Mouse (Mus musculus): ENCODE measurements at regions not wholly inside any gene's neighbourhood (a gene's known extent, or its start where the extent isn't known, plus 50 kb on each side); places are given as distances from the start of the nearest gene placed in this dataset.

DNA sequence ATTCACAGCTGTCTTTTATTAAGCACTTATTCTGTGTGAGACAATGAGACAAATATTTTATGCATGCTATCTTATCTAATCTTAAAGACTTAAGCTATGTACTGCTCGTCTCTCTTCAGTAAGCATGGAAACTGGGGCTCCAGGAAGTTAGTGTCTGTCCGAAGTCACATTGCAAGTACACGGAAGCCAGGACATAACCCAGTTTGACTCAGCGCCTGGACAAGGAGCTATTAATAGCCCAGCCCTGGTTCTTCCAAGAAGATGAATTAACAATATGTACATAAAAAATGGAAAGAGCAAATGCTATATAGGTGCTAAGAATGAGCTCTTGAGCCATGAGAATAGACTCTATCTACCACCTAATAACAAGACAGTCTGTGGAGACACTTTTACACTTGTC is 85.2 kb upstream of the Col24a1 start:
- ChIA-PET POLR2A (no interaction called here), CTCF (no interaction called here)

DNA sequence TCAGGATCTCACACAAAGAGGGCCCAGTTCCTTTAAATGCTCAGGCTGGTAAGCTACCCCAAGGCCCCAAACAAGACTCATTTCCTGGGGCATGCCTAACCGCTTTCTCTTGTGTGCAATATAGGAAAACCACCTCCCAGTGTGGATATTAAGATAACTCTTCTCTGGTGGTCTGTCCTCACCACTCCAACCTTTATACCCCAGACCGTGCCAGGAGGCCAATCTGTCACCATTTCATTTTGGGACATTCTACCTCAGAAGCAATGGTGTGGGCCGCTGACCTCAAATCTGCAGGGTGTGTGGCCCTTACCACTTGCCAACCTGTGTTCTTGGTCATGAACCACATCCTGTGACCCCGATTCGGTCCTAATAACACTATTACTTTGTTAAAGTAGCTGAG is 82.1 kb upstream of the Col24a1 start:
- ChIA-PET POLR2A (no interaction called here), CTCF (no interaction called here)

DNA sequence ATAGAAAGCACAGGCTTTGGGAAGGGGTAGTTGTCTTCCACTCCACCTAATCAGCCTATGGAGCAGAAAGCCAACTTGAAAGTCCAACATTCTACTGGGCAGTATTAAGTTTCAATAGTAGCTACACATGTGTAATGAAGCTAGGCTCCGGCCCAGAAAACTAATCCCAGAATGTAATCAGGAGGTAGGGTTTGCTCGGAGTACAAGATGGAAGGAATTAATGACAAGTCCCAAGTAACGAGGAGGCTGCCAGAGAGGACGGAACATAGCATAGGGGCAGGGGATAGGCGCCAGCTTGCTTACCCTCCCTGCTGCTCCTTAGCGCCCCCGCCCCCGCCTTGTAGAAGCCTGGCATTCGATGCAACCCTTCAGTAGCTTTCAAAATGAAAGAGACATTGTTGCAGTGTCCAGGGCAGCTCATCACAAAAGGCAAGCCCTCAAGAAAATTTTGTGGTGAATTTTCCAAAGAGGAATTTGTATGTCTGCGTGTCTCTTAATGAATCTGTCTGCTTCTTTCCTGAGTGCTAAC is 75.2 kb upstream of the Col24a1 start:
- POLR2A ChIA-PET, result no interaction called here
- CTCF ChIA-PET, result no interaction called here

DNA sequence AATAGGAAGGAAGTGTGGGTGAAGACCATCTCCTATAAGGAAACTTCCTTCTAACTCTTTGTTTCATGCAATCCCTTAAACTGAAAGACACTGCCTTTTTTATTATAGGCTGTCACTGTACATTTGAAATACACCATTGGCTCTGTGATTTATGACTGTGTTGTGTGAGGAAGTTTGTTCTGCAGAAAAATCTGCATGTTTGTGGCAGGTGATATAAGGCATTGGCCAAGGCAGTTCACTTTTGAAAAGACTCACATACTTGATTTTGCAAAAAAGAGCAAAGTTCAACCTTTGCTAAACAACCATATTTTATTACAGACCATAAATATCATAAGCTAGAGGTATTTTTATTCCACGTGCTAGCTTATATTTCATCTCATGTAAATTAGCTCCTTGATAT is 69.3 kb upstream of the Col24a1 start:
- CTCF ChIA-PET, result no interaction called here
- POLR2A ChIA-PET, result no interaction called here

DNA sequence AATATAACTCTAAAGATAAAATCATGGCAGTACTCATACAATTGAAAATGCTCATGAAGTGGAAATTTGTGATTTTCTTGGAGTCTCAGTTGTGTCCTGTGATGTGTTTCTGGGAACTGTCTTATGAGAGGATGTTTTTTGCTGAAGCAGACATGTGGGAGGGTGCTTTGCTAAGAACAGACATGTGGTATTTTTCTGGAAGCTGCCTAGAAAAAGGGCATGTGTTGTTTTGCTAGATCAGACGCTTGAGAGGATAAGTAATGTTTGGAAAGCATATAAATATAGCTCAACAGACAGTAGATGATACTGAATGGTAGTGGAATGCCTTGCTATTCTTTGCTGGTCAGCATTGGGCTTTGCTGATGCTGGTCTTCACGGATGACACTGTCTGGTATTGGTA is 68.2 kb upstream of the Col24a1 start:
- CTCF ChIA-PET, result no interaction called here
- POLR2A ChIA-PET, result no interaction called here

DNA sequence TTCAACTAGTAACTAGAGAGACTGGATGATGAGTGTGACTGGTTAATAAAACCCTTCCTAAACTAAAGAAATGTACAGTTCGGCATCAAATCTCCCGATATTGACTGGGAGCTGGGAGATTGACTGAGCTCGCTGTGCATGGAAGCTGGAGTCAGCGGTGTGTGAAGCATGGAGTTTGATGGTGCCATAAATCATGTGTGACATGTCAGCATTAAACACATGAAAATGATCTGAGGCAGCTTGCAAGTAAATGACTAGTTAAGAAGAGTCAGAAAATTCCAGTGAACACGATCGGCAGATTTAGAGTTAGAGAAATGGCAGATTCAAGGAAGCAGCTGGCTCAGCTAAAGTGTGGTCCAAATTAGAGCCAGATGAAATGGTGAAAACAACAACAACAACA is 61.6 kb upstream of the Col24a1 start:
- ChIA-PET CTCF (no interaction called here), POLR2A (no interaction called here)

DNA sequence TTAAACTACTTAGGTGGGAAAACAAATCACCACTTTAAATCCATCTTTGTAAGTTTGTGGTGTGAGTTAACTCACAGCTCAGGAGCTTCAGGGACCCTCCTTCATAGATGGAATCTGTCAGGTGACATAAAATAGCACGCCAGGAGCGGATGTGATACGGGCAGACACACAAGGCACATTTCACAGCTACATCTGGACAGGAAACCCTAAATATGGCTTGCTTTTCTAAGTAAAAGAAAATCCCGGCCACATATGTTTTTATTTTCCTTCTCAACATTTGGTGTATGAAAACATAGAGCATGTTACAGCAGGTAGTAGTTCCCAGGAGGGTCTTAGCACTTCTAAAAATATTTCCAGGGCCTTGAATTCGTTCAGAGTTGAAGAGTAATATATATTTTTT is 50.1 kb upstream of the Col24a1 start:
- ChIA-PET POLR2A (interaction anchor here in 2 of 4 experiments (0.6 kb wide), 2 partner anchors 124 to 726 kb away, joined by 3 to 4 read pairs; partner anchors contain the start of gene Odf2l (in 1 of the 2)), CTCF (interaction anchor here in 2 of 4 experiments (0.6 kb wide), 2 partner anchors 537 to 642 kb away, joined by 3 read pairs; no protein-coding TSS in a partner anchor)
